Comparison of ENCODE assay signal across 11 mouse cellular contexts in the genomic region with DNA sequence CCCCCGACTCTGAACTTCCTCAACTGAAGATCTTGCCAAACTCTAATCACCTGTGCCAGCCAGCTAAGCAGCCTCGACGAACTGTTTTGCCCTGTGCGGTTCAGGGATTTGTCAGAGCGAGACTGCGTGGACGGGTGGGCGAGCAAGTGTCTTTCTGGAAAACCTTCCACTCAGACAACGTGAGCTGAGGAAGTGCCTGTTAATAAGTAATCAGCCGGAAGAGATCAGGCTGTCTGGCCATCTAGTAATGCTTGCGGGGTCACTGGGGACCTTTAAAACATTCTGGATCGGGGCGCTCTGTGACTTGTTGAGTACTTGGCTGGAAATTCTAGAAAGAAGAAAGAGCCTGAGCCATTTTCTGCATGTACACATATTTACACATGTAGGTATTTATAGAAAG.
DNase-seq lines count a peak whose midpoint lies in the region; ATAC-seq and TF ChIP-seq lines count a peak whose summit lies in the region.
"Had no signal": no experiment of that assay in that cellular context is flagged by ENCODE, and none has a peak within 500 bp of the region (broad histone marks: within the 10 kb centered on the region; RNA-seq: fewer than 3 reads in every experiment).

No protein-coding gene starts in this region.

- peak overlapping the region; percentile 29 for H3K4me2 ChIP-seq in heart, embryonic 15.5 days
- 0 out of 2 replicates have a peak overlapping the region, but pooled peaks have one; percentile 1 for H3K4me2 ChIP-seq in stomach, embryonic 16.5 days (ENCODE audit: low read depth, low read length)
- H3K4me2 ChIP-seq in stomach, postnatal 0 days (replicated peaks; ENCODE audit: low read depth) = no peak overlapping the region
- H3K4me2 ChIP-seq: limb, embryonic 15.5 days had no signal

- H3K27me3 ChIP-seq in heart, embryonic 15.5 days = no peaks in the 10 kb centered on the region
- no peaks in the 10 kb centered on the region for H3K27me3 ChIP-seq in stomach, embryonic 16.5 days (ENCODE audit: control insufficient read depth, insufficient read depth, low read length)
- no peaks in the 10 kb centered on the region for H3K27me3 ChIP-seq in stomach, postnatal 0 days (ENCODE audit: control insufficient read depth, insufficient read depth, low read length)
- H3K27me3 ChIP-seq: limb, embryonic 15.5 days had no signal

- no peaks in the 10 kb centered on the region for H3K9me3 ChIP-seq in heart, embryonic 15.5 days (replicated peaks)
- no peaks in the 10 kb centered on the region for H3K9me3 ChIP-seq in stomach, embryonic 16.5 days (replicated peaks; ENCODE audit: control insufficient read depth, low read length)
- H3K9me3 ChIP-seq in stomach, postnatal 0 days (ENCODE audit: control insufficient read depth, low read length) = no peaks in the 10 kb centered on the region
- H3K9me3 ChIP-seq: limb, embryonic 15.5 days had no signal

- TF ChIP-seq CTCF in stomach, postnatal 0 days (IDR thresholded peaks at IDR 0.05; ENCODE audit: low read depth) = no peak

- WGBS in heart, embryonic 15.5 days = 48% methylated on average over 13 of the region's 13 CpGs
- WGBS in stomach, embryonic 16.5 days = 35% methylated on average over 13 of the region's 13 CpGs
- WGBS in stomach, postnatal 0 days = 35% methylated on average over 13 of the region's 13 CpGs

- no peak for ATAC-seq in heart, embryonic 15.5 days (replicated peaks; ENCODE audit: insufficient number of reproducible peaks, insufficient read depth, low FRiP score, low read depth)
- ATAC-seq in stomach, embryonic 16.5 days (ENCODE audit: insufficient read depth, low FRiP score) = no peak
- ATAC-seq in stomach, postnatal 0 days (ENCODE audit: low FRiP score, low TSS enrichment) = no peak

- no peak for TF ChIP-seq EP300 in stomach, postnatal 0 days (optimal IDR thresholded peaks at IDR 0.05)

- H3K27ac ChIP-seq in heart, embryonic 15.5 days = peak overlapping the region; percentile 16
- no peak overlapping the region for H3K27ac ChIP-seq in stomach, embryonic 16.5 days (ENCODE audit: low read length)
- H3K27ac ChIP-seq in stomach, postnatal 0 days (replicated peaks) = no peak overlapping the region

- H3K4me1 ChIP-seq in heart, embryonic 15.5 days (replicated peaks) = peaks cover 58% of the 10 kb centered on the region
- H3K4me1 ChIP-seq in stomach, embryonic 16.5 days (ENCODE audit: control insufficient read depth, insufficient read depth, low read length) = peaks cover 26% of the 10 kb centered on the region; the same call in 1 of the 2 replicates
- peaks cover 5% of the 10 kb centered on the region; the same call in 1 of the 2 replicates for H3K4me1 ChIP-seq in stomach, postnatal 0 days (replicated peaks; ENCODE audit: control insufficient read depth, insufficient read depth)

- no peaks in the 10 kb centered on the region for H3K36me3 ChIP-seq in heart, embryonic 15.5 days
- H3K36me3 ChIP-seq in stomach, embryonic 16.5 days (ENCODE audit: control insufficient read depth, insufficient read depth, low read length) = no peaks in the 10 kb centered on the region
- no peaks in the 10 kb centered on the region for H3K36me3 ChIP-seq in stomach, postnatal 0 days (ENCODE audit: control insufficient read depth, insufficient read depth, low read length)
- H3K36me3 ChIP-seq: limb, embryonic 15.5 days had no signal

- H3K4me3 ChIP-seq in heart, embryonic 15.5 days = no peak overlapping the region
- H3K4me3 ChIP-seq in stomach, embryonic 16.5 days (replicated peaks; ENCODE audit: low read length) = no peak overlapping the region
- no peak overlapping the region for H3K4me3 ChIP-seq in stomach, postnatal 0 days (ENCODE audit: low read depth, low read length)
- H3K4me3 ChIP-seq: limb, embryonic 15.5 days had no signal

- no peak overlapping the region for H3K9ac ChIP-seq in heart, embryonic 15.5 days
- peak overlapping the region; percentile 10; the same call in 1 of the 2 replicates for H3K9ac ChIP-seq in stomach, embryonic 16.5 days (ENCODE audit: low read length)
- H3K9ac ChIP-seq in stomach, postnatal 0 days (ENCODE audit: low read length) = no peak overlapping the region
- H3K9ac ChIP-seq: limb, embryonic 15.5 days had no signal

- DNase-seq in heart, adult 18-20 months = no peak
- no peak for DNase-seq in stomach, postnatal 0 days (ENCODE audit: low spot score)
- peak; percentile 28 for DNase-seq in kidney, postnatal 10 days
- DNase-seq in B cell, adult 2 months = no peak
- DNase-seq in cerebellum, adult 9-11 months = no peak
- DNase-seq: gastrocnemius, postnatal 36 days; layer of hippocampus, adult 9-11 months; thymus, adult 2 months had no signal
